Mouse (Mus musculus) stomach, postnatal 0 days (tissue): ENCODE measurements at regions not wholly inside any gene's neighbourhood (a gene's known extent, or its start where the extent isn't known, plus 50 kb on each side); places are given as distances from the start of the nearest gene placed in this dataset.

Source experiments
- ATAC-seq: fragments of 200-750 bp; cut with Nextera tagmentation; 2 replicates; pipeline ENCODE4 v1.8.0; 2017; ENCODE audit not compliant: low FRiP score, low TSS enrichment
- DNase-seq: peaks from one replicate; pipeline ENCODE4 v3.0.0-alpha.2; 2016; ENCODE audit warnings: low spot score
- H3K27ac ChIP-seq: fragments of 300-500 bp; sonication (generic); replicated peaks from 2 replicates; pipeline ENCODE4 v1.5.1; 2014; ENCODE audit warnings: mild to moderate bottlenecking, control low read depth
- H3K27me3 ChIP-seq: fragments of 300-500 bp; sonication (generic); 2 replicates; pipeline ENCODE4 v1.6.1; 2014; ENCODE audit warnings: low read length; ENCODE audit not compliant: control insufficient read depth, insufficient read depth
- H3K36me3 ChIP-seq: fragments of 300-500 bp; sonication (generic); 2 replicates; pipeline ENCODE4 v1.6.1; 2014; ENCODE audit warnings: low read length, mixed read lengths; ENCODE audit not compliant: control insufficient read depth, insufficient read depth
- H3K4me1 ChIP-seq: fragments of 300-500 bp; sonication (generic); replicated peaks from 2 replicates; pipeline ENCODE4 v1.6.1; 2014; ENCODE audit warnings: antibody characterized with exemption; ENCODE audit not compliant: control insufficient read depth, insufficient read depth
- H3K4me2 ChIP-seq: fragments of 300-500 bp; sonication (generic); replicated peaks from 2 replicates; pipeline ENCODE4 v1.6.1; 2014; ENCODE audit warnings: low read depth, mild to moderate bottlenecking, control low read depth, moderate library complexity
- H3K4me3 ChIP-seq: fragments of 300-500 bp; sonication (generic); 2 replicates; pipeline ENCODE4 v1.5.1; 2014; ENCODE audit warnings: low read depth, low read length, control low read depth
- H3K9ac ChIP-seq: fragments of 300-500 bp; sonication (generic); 2 replicates; pipeline ENCODE4 v1.6.1; 2014; ENCODE audit warnings: mild to moderate bottlenecking, low read length, control low read depth, mixed read lengths
- H3K9me3 ChIP-seq: fragments of 300-500 bp; sonication (generic); 2 replicates; pipeline ENCODE4 v1.6.1; 2016; ENCODE audit warnings: low read length; ENCODE audit not compliant: control insufficient read depth
- CTCF ChIP-seq: IDR thresholded peaks from 2 replicates; pipeline ENCODE4 v1.5.1; 2016; ENCODE audit warnings: antibody characterized with exemption, low read depth, mild to moderate bottlenecking, moderate library complexity
- EP300 ChIP-seq: optimal IDR thresholded peaks from 2 replicates; pipeline ENCODE3; 2016; ENCODE audit warnings: antibody characterized with exemption
- WGBS: fragments of 180-500 bp; shearing (Covaris S2); extraction: QIAGEN DNeasy Blood & Tissue Kit; methylation state at CpG from one replicate; pipeline ENCODE4 v1.1.7; 2014; 5-methylcytosine and 5-hydroxymethylcytosine counted together

DNA sequence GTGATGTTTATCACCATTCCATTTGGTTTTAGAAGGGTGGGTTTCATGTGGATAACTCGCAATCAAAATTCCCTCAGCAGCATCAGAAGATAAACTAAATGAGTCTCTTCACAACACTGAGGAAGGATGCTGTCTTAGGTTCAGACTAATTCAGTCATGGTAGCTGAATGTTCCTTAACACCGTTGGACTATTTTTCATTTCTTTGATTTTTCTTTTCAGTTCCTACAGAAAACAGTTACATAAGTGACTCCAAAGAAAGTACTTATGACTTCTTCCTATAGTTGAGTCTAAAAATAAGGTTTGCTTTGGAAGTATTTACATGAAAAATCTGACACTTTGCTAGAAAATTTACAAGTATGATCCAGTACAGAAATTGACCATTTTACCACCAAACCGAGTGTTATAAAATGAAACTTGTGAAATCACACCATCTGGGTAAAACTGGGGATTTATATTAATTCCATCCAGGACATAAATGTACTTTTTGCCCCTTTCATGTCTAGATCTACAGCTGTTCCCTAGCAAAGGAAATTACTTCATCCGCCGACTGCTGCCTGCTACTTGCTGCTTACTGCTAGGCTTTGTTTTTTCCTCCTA is 430.3 kb downstream of the Lipi start:
- Histone ChIP-seq H3K9ac (no peak overlapping the region), H3K27ac (no peak overlapping the region), H3K4me1 (no peaks in the 10 kb centered on the region), H3K9me3 (no peaks in the 10 kb centered on the region), H3K27me3 (no peaks in the 10 kb centered on the region), H3K4me2 (no peak overlapping the region), H3K4me3 (no peak overlapping the region), H3K36me3 (no peaks in the 10 kb centered on the region)
- no peak for TF ChIP-seq CTCF
- no peak for TF ChIP-seq EP300
- 68% methylated on average over 5 of the region's 5 CpGs for WGBS
- ATAC-seq (no peak), DNase-seq (no peak)
